Mouse (Mus musculus): ENCODE measurements at regions not wholly inside any gene's neighbourhood (a gene's known extent, or its start where the extent isn't known, plus 50 kb on each side); places are given as distances from the start of the nearest gene placed in this dataset.

- Histone ChIP-seq H3K27ac (replicated peaks) (no peak overlapping the region), H3K4me2 (replicated peaks) (no peak overlapping the region), H3K36me3 (no peaks in the 10 kb centered on the region), H3K9me3 (no peaks in the 10 kb centered on the region), H3K4me1 (no peaks in the 10 kb centered on the region), H3K4me3 (no peak overlapping the region), H3K9ac (replicated peaks) (no peak overlapping the region), H3K27me3 (no peaks in the 10 kb centered on the region)
- no peak for ATAC-seq (replicated peaks)
- WGBS = 79% methylated on average over 6 of the region's 6 CpGs
Measured at GRCm38 (mm10) chr5:125843259-125843658, 311.7 kb downstream of the Tmem132b start.

- Histone ChIP-seq H3K36me3 (no peaks in the 10 kb centered on the region), H3K4me3 (no peak overlapping the region), H3K27ac (replicated peaks) (no peak overlapping the region), H3K9ac (replicated peaks) (no peak overlapping the region), H3K9me3 (no peaks in the 10 kb centered on the region), H3K4me1 (no peaks in the 10 kb centered on the region), H3K4me2 (replicated peaks) (no peak overlapping the region), H3K27me3 (no peaks in the 10 kb centered on the region)
- 92% methylated on average over 7 of the region's 7 CpGs for WGBS
- no peak for ATAC-seq (replicated peaks)
Measured at GRCm38 (mm10) chr5:125849722-125850121, 318.1 kb downstream of the Tmem132b start.

GRCm38 (mm10) chr5:125876296-125876695, 344.7 kb downstream of the Tmem132b start:
- Histone ChIP-seq H3K27me3 (no peaks in the 10 kb centered on the region), H3K4me1 (no peaks in the 10 kb centered on the region), H3K36me3 (no peaks in the 10 kb centered on the region), H3K4me2 (replicated peaks) (no peak overlapping the region), H3K9ac (replicated peaks) (no peak overlapping the region), H3K9me3 (no peaks in the 10 kb centered on the region), H3K4me3 (no peak overlapping the region), H3K27ac (replicated peaks) (no peak overlapping the region)
- WGBS = 65% methylated on average over 9 of the region's 9 CpGs
- ATAC-seq (replicated peaks) = no peak

- 94% methylated on average over 2 of the region's 2 CpGs for WGBS
Measured at GRCm38 (mm10) chr5:125888840-125889239, 357.3 kb downstream of the Tmem132b start.

GRCm38 (mm10) chr5:125893864-125894263, 362.3 kb downstream of the Tmem132b start:
- no peaks in the 10 kb centered on the region for H3K27me3 ChIP-seq
- no peak overlapping the region for H3K9ac ChIP-seq (replicated peaks)
- no peak overlapping the region for H3K27ac ChIP-seq (replicated peaks)
- peaks cover 5% of the 10 kb centered on the region; the same call in 1 of the 2 replicates for H3K9me3 ChIP-seq
- no peaks in the 10 kb centered on the region for H3K36me3 ChIP-seq
- no peak overlapping the region for H3K4me2 ChIP-seq (replicated peaks)
- no peaks in the 10 kb centered on the region for H3K4me1 ChIP-seq
- WGBS = 90% methylated on average over 6 of the region's 6 CpGs
- ATAC-seq (replicated peaks) = no peak
- no peak overlapping the region for H3K4me3 ChIP-seq

More at GRCm38 (mm10) chr5:125888840-125889239, 357.3 kb downstream of the Tmem132b start:
- no peak overlapping the region for H3K9ac ChIP-seq (replicated peaks)
- H3K4me3 ChIP-seq = no peak overlapping the region
- no peaks in the 10 kb centered on the region for H3K9me3 ChIP-seq
- H3K36me3 ChIP-seq = no peaks in the 10 kb centered on the region
- no peak for ATAC-seq (replicated peaks)
- H3K27me3 ChIP-seq = no peaks in the 10 kb centered on the region
- no peaks in the 10 kb centered on the region for H3K4me1 ChIP-seq
- no peak overlapping the region for H3K4me2 ChIP-seq (replicated peaks)
- no peak overlapping the region for H3K27ac ChIP-seq (replicated peaks)

GRCm38 (mm10) chr5:125902038-125902437, 370.5 kb downstream of the Tmem132b start:
- Histone ChIP-seq H3K9me3 (no peaks in the 10 kb centered on the region), H3K9ac (replicated peaks) (no peak overlapping the region)
- 65% methylated on average over 4 of the region's 4 CpGs for WGBS

GRCm38 (mm10) chr5:125904426-125904825, 372.9 kb downstream of the Tmem132b start:
- no peak overlapping the region for H3K9ac ChIP-seq (replicated peaks)
- no peaks in the 10 kb centered on the region for H3K9me3 ChIP-seq
- H3K4me2 ChIP-seq (replicated peaks) = no peak overlapping the region
- H3K27me3 ChIP-seq = no peaks in the 10 kb centered on the region
- H3K27ac ChIP-seq (replicated peaks) = no peak overlapping the region
- no peaks in the 10 kb centered on the region for H3K36me3 ChIP-seq
- H3K4me3 ChIP-seq = no peak overlapping the region
- H3K4me1 ChIP-seq = no peaks in the 10 kb centered on the region
- no peak for ATAC-seq (replicated peaks)
- WGBS = 78% methylated on average over 5 of the region's 5 CpGs

More at GRCm38 (mm10) chr5:125902038-125902437, 370.5 kb downstream of the Tmem132b start:
- Histone ChIP-seq H3K36me3 (no peaks in the 10 kb centered on the region), H3K27ac (replicated peaks) (no peak overlapping the region), H3K4me1 (no peaks in the 10 kb centered on the region), H3K4me3 (no peak overlapping the region), H3K27me3 (no peaks in the 10 kb centered on the region), H3K4me2 (replicated peaks) (no peak overlapping the region)
- ATAC-seq (replicated peaks) = no peak

GRCm38 (mm10) chr5:125907332-125907731, 375.8 kb downstream of the Tmem132b start:
- no peaks in the 10 kb centered on the region for H3K27me3 ChIP-seq
- 88% methylated on average over 4 of the region's 4 CpGs for WGBS
- no peak for ATAC-seq (replicated peaks)
- H3K27ac ChIP-seq (replicated peaks) = no peak overlapping the region
- no peaks in the 10 kb centered on the region for H3K9me3 ChIP-seq
- H3K36me3 ChIP-seq = no peaks in the 10 kb centered on the region
- H3K9ac ChIP-seq (replicated peaks) = no peak overlapping the region
- H3K4me2 ChIP-seq (replicated peaks) = no peak overlapping the region
- H3K4me1 ChIP-seq = no peaks in the 10 kb centered on the region
- H3K4me3 ChIP-seq = no peak overlapping the region

- Histone ChIP-seq H3K36me3 (no peaks in the 10 kb centered on the region), H3K4me3 (no peak overlapping the region), H3K4me1 (no peaks in the 10 kb centered on the region), H3K27me3 (no peaks in the 10 kb centered on the region), H3K9ac (replicated peaks) (no peak overlapping the region), H3K27ac (replicated peaks) (no peak overlapping the region), H3K9me3 (no peaks in the 10 kb centered on the region), H3K4me2 (replicated peaks) (no peak overlapping the region)
- 94% methylated on average over 5 of the region's 5 CpGs for WGBS
- ATAC-seq (replicated peaks) = no peak
Measured at GRCm38 (mm10) chr5:125907909-125908308, 376.3 kb downstream of the Tmem132b start.

GRCm38 (mm10) chr5:125915857-125916256, 384.3 kb downstream of the Tmem132b start:
- no peak overlapping the region for H3K27ac ChIP-seq (replicated peaks)
- H3K36me3 ChIP-seq = no peaks in the 10 kb centered on the region
- ATAC-seq (replicated peaks) = no peak
- no peaks in the 10 kb centered on the region for H3K27me3 ChIP-seq
- no peak overlapping the region for H3K9ac ChIP-seq (replicated peaks)
- H3K4me3 ChIP-seq = no peak overlapping the region
- no peaks in the 10 kb centered on the region for H3K9me3 ChIP-seq
- WGBS = 90% methylated on average over 4 of the region's 4 CpGs
- peaks cover 6% of the 10 kb centered on the region for H3K4me1 ChIP-seq
- no peak overlapping the region for H3K4me2 ChIP-seq (replicated peaks)

- Histone ChIP-seq H3K9me3 (no peaks in the 10 kb centered on the region), H3K4me2 (replicated peaks) (no peak overlapping the region), H3K4me1 (peaks cover 14% of the 10 kb centered on the region), H3K36me3 (no peaks in the 10 kb centered on the region), H3K9ac (replicated peaks) (no peak overlapping the region), H3K27me3 (no peaks in the 10 kb centered on the region), H3K27ac (replicated peaks) (peak overlapping the region; percentile 25; the same call in 1 of the 2 replicates), H3K4me3 (no peak overlapping the region)
- 5% methylated on average over 11 of the region's 11 CpGs for WGBS
- no peak for ATAC-seq (replicated peaks)
Measured at GRCm38 (mm10) chr5:125920965-125921364, 389.4 kb downstream of the Tmem132b start.

GRCm38 (mm10) chr5:125925856-125926497, 394.4 kb downstream of the Tmem132b start:
- H3K9me3 ChIP-seq = no peaks in the 10 kb centered on the region
- H3K9ac ChIP-seq (replicated peaks) = no peak overlapping the region
- no peak overlapping the region for H3K4me3 ChIP-seq
- no peak for ATAC-seq (replicated peaks)
- H3K27me3 ChIP-seq = no peaks in the 10 kb centered on the region
- WGBS = 47% methylated on average over 7 of the region's 7 CpGs
- H3K36me3 ChIP-seq = no peaks in the 10 kb centered on the region
- no peak overlapping the region for H3K4me2 ChIP-seq (replicated peaks)
- H3K27ac ChIP-seq (replicated peaks) = no peak overlapping the region
- peaks cover 7% of the 10 kb centered on the region for H3K4me1 ChIP-seq

- no peaks in the 10 kb centered on the region for H3K27me3 ChIP-seq
- ATAC-seq (replicated peaks) = no peak
- H3K4me3 ChIP-seq = no peak overlapping the region
Measured at GRCm38 (mm10) chr5:125931502-125931901, 399.9 kb downstream of the Tmem132b start.

More at GRCm38 (mm10) chr5:125931502-125931901, 399.9 kb downstream of the Tmem132b start:
- Histone ChIP-seq H3K9me3 (no peaks in the 10 kb centered on the region), H3K9ac (replicated peaks) (no peak overlapping the region), H3K27ac (replicated peaks) (no peak overlapping the region), H3K4me1 (no peaks in the 10 kb centered on the region), H3K4me2 (replicated peaks) (no peak overlapping the region), H3K36me3 (no peaks in the 10 kb centered on the region)
- 57% methylated on average over 4 of the region's 4 CpGs for WGBS
